Mouse (Mus musculus) MN1 (cell line): ENCODE data around the gene Padi1.

Experiments
- DNase-seq: peaks from one replicate; pipeline ENCODE4 v3.0.0-alpha.2; 2016; ENCODE audit warnings: low spot score

Padi1 gene

DNA sequence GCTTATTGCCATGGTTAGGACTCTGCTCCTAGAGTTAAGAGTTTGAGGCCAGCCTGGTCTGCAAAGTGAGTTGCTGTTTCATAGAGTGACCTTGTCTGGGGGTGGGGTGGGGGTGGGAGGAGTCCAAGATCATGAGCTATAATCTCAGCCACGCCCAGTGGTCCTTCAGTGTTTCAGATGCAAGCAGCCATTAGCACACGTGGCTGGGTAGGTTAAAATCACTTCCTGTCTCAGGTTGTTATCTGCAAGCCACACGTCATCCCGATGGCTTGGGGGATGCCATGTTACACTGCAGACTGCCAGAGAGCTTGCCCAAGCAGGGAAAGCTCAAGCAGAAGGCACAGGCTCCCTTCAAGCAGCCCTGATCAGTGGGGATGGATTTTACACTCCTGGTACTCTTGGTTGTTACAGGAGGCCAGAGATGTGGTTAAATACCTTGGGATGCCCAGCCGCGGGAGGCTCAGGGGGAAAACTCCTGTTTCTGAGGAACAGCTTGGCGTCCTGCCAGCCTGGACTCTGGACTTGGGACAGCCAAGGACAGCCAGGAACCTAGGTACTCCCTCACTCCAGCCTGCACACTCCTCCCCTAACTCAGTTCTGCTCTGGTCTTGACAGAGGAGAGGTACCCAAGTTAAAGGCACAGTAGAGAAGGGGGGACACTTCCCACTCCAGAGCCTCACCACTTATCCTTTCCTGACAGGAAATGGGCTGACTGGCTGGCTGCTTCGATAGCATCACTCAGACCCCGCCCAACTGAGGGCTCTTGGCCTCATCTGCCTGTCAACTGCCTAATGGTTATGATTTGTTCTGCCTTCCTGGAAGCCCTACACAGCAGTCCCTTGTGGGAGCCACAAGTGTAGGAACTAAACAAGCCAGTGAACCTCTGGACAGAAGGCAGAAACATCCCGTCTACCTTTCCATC is 29.3 kb downstream of the Padi1 start:
- DNase-seq = peak; percentile 74

DNA sequence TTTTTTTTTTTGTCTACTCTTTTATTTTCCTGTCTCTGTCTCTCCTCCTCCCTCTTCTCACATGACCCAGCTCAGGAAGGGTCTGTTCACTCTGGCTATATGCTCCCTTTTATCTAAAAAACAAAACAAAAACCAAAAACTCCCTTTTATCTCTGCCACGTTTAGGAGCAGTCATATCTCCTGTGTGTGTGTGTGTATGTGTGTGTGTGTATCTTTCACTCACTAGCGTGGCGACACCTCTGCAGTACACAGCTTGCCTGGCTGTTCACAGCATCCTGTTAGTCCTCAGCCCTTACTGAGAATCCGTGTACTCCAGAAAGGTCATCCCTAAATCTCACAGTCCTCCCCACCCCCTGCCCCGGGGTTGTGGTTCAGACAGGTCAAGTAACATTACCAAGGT is 30.1 kb downstream of the Padi1 start:
- DNase-seq = no peak

DNA sequence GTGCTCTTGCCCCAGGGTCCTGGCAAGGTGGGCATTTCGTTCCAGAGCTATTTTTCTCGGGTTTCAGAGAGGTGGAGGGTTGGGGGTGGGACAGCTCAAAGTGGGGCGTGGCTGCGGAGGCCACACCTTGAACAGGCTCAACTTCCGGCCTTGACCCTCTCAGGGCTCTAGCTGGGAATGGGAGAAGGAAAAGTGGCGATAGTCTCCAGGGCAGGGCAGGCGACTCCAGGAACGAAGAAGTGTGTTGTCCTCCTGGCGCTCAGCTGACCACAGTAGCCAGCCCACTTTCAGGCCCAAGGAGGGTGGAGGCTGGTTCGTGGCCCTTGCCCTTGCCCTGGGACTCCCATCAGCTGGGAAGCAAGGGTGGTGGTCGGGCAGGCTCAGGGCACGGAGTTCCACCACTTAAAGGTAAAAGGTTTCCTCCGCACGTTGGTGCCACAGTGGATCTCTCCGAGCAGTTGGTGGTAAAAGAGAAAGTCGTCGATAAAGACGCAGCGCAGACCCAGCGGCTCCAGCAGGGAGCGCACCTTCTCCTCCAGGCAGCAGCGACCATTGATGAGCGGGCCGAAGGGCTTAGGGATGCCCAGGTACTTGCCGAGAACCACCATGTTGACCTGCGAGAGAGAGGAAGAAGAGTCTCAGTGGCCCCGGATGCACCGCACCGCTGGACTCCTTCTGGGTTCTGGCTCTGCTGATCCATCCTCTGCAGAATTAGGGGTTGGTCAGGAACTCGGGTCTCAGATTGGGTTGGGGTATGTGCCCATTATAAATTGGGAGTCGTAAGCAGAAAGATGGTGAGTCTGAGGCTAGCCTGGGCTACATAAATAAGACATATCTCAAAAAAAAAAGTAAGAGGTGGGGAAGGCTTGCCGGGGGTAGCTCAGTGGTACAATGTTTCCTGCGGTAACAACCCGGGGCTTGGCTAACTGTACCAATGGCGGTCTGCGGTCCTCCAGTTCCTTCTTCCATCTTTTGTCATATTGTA is 31.0 kb downstream of the Padi1 start:
- no peak for DNase-seq

DNA sequence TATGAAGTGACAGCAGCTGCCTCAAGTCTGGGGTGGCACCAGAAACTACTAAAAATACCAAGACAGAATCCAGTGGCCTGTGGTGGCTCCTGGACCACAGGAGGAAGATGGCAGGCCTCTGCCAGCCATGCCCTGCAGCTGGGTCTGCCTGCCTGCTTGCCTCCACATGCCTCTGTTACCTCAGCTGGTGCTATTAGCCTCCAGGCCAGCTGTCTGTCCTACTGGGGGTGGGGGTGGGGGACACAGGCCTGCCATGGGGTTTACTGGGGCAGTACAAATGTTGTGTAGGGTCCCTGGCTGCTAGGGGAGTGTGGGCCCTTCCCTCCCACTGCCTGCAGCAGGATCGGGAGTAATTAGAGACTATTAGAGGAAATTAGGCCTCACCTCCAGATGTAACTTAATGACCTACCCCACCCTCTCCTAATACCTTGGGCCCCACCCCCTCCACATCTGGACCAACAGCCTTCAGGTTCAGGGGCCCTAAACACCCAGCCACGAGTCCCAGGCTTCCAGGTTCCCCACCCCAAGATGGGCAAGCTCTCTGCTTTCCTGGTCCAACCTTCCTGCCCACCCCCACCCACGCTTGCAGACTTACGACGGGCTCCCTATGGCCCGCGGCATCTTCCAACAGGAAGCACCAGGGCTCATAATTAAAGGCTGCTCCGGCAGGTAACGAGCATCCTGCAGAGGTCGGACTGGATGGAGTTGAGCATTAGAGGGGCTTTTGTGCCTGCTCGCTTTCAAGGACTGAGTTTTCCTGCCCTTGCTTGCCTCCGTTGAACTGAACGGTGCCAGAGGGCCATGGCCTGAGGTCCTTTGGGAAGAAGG is 32.0 kb downstream of the Padi1 start:
- DNase-seq = no peak

DNA sequence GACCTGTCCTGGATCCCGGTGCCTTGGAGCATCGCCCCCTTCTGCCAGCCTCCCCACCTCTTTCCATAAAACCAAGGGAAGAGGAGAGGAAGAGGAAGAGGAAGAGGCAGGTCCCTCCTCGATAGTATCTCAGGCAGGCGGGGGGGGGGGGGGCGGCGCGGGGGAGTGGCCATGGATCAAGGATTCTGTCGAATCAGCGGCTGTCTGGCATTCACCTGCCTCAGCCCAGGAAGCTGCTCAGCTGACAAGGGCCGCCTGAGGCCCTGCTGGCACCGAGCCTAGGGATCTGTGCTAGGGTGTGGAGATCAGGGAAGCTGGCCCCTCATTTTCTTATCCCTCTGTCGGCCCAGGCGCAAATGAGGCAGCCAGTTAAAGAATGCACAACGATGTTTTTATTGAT is 33.0 kb downstream of the Padi1 start:
- DNase-seq = peak; percentile 82

DNA sequence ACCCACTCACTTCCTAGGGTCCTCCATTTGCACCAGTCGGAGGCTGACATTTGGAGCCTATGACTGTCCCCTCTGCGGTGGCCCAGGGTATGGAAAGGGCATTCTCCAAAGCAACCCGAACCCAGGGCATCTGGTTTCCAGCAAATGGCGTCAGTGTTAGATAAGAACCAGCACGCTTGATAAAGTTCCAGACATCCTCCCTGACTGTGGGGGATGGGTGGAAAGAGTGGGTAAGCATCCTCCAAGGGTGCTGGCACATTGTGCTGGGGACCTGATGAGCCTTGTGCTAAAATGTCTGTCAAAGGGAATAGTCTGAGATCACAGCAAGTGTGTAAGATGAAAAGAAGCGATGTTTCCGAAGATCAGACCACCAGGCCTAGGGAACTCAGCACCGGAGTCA is 33.4 kb downstream of the Padi1 start:
- peak; percentile 70 for DNase-seq

DNA sequence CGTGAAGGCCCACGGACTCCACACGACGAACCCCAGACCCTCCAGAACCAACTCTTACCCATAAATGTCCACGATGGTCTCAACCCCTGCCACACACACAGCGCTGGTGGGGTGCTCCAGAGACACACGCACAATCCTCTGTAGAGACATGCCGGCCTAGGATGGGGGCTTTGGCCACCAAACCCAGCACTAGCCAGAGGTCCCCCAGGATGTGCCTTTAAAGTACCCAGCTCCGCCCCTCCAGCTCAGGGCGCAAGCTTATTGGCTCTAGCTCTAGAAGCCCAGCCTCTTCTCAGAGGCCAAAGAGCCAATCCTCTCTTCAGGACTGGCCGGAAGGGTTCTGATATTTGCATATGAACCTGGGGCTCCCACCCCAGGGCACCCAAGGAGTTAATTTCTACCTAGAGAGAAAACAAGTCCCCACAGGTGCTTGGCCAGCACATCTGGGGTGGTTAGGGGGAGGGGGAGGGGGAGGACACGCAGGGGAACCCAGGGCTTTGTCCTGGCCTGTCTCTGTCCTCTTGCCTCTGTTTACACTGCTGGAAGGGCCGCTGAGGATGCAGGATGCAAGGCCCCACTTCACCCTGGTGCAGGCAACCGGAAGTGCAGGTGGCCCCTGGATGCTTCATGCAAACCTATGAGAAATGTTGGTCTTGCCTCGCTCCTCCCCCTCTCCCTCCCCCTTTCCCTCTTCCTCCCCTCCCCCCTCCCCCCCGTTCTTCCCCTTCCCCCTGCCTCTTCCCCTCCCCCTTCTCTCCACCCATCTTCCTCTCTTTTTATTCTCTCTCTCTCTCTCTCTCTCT is 34.9 kb downstream of the Padi1 start, which contains the start of gene Padi3:
Gene Padi3 (minus strand): TSS at position 191 of the 803 bp plus-strand sequence.
- DNase-seq = no peak

DNA sequence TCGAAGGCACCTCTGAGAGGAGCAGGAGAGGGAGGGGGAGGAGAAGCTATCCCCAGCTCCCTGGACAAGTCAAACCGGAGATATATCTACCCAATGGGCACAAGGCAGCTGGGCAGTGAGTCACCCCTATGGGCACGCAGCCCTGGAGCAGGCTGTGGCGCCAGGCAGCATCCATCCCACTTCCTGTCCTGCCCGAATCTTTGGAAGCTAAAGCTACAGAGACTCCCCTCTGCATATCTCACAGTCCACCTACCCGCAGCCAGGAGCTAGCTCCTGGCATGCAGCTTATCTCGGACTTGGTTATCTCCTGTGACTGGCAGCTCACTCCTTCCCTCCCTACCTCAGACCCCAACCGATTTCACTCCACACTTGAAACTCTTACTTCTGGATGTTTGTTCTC is 36.5 kb downstream of the Padi1 start:
- DNase-seq = peak; percentile 60

DNA sequence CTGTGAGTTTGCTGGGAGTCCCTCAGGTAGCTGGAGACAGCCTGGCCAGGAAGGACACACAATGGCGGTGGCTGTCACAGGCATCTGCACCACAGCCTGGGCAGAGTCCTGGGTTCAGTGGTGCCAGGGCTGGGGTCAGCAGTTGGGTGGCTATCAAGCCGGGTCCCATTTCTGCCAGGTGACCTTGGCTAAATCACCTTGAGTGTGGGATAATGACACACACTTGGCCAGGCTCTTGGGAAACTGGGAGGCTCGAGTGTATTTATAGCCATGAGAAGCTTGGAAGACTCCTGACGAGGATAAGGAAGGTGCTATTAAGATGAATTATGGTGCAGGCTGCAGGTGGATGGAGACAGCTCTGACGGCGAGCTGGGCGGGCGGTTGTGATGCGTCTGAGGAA is 41.0 kb downstream of the Padi1 start:
- no peak for DNase-seq

DNA sequence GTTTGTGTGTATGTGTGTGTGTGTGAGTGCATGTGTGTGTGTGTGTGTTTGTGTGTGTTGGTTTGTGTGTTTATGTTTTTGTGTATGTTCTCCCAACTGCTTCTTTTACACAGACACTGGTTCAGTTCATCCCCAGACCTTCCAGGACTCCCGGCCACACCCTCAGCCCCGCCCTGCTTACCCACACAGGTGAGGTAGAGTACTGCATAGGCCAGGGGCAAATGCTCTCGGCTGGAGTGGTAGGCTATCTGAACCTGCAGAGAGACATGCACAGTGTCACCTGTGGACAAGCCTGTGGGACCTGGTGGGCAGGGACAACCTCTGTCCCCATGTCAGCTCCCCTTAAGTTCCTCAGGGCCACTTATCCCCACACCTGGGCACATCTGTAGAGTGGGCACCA is 44.2 kb downstream of the Padi1 start:
- DNase-seq = no peak

DNA sequence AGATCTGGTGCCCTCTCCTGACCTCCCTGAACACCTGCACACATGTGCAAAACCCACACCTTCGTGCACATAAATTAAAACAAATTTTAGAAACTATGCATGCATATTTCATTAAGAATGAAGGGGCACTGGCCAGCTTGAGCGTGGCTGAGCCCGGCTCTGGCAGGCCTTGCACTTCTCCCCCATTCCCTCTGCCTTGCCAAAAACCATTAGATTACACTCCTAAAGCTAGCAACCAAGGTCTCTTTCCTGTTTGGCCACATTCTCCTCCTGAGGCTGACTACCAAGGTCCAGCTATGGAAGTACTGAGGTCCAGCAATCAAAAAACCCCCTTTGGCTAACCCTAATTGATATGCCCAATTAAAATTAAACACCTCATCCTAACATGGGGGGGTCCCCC is 48.8 kb downstream of the Padi1 start:
- DNase-seq = no peak

DNA sequence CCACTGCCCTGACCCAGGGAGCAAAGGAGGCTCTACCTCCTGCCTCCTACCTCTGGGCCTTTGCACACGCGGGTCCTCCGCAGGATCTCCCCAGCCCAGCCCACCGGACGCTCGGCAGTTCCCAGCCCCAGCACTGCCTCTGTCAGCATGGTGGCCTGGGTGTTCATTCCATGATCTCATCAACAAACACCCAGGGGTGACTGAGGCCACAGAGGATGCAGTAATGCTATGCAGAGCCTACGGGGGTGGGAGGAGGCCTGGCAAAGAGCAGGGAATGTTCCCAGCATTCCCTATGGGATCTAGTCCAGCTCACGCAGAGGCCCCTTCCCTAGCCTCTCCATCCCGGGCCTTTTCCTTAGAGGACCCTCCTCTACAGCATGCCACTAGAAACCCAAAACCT is 50.9 kb downstream of the Padi1 start:
- no peak for DNase-seq

DNA sequence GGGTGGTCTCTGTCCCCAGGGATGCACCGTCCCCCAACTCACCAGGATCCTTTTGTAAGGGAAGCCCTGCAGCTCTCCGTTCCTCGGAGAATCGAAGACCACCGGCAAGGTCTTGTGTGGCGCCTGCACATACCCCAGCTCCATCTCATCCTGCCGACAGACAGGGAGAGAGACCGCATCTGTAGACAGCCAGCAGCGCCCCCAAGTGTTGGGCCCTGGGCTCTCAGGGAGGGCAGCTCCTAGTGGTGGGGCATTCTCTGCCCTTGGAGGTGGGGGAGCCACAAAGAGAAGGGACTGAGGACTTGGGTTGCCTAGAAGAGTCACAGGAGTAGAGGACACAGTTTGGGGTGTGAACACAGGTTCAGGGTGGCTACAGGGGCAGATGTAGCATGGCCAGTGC is 51.8 kb downstream of the Padi1 start:
- DNase-seq = no peak

DNA sequence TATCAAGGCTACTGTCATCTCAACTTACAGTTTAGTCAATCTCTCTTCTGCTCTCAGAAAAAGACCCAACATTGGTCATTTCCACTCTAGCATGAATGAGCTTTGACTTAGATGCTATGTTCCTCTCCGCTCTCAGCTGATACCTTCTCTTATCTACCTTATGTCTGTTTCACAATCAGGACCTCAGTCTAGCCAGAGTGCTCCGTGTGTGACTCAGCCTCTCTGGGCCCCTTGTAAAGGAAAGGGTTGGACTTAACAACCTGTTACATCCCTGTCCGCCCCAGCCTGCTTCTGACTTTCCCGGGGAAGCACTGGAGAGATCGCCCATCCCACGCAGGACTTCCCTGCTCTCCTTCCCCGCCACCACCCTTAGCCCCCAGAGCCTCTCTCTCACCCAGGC is 53.0 kb downstream of the Padi1 start:
- DNase-seq = no peak

DNA sequence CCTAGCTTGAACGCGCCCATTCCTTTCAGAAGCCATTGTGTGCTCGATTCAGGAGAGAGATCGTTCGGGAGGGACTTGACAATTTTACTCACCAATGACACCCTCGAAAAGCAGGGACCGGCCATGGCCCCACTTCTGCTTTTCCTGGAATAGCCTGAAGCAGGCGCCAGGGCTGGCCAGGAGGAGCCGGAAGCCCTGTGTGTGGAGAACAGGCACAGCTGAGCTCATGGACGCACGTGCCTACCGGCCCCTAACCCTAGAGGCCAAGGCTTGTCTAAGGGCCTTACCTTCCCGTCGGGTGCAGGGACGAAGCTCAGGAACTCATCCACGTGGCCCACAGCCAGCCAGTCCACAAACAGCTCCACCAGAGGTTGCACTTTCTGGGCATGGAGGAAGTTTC is 54.5 kb downstream of the Padi1 start:
- no peak for DNase-seq

DNA sequence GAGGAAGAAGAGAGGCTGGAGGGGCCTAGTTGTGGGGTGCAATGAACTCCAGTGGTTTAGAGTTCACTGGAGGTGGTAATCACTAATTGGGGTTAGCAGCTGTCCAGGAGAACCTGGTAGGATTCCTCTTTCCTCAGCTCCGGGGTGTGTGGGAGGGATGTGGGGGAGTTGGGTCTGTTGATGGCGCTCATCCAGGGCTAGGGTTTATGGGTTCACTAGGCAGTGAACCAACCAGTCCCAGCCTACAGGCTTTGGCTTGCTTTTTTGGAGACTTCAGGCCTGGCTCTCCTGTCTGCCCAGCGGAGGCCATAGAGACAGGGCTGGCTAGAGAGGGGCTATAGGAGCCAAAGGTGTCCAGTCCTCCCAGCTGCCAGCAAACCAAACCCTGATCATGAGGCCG is 55.6 kb downstream of the Padi1 start:
- DNase-seq = no peak

DNA sequence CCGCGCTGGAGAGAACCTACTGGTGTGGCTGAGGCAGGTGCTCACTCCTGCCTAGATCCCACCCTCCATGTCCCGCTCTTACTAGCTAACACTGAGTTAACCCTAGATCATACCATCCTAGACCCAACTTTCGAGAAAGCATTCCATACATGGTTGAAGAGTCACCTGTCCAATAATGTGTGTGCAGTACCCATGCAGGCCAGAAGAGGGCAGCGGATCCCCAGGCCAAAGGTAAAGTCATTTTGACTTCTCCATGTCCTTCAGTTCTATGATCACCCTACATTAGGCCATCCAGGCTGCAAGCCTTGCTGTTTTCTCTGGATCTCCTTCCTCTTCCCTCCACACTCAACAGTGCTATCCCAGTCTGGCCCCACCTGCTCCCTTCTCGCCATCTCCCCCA is 56.6 kb downstream of the Padi1 start:
- DNase-seq = peak; percentile 48

DNA sequence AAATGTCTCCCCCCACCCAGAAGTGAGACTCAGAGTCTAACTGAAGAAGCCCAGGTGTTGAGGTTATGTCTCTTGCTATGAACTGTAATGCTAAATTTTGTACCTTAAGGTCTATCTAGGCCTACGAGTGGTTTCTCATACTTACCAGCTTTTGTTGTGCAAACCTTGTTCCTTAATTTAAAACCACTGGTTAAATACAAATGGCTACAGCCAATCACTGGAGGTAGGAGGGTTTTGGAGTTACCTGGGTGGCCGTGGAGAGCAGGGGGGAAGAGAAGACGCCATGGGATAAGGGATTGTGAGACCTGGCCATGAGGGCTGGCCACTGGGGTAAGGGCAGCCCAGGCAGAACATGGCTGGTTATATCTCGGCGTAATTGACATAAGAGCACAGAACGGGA is 57.3 kb downstream of the Padi1 start:
- no peak for DNase-seq

DNA sequence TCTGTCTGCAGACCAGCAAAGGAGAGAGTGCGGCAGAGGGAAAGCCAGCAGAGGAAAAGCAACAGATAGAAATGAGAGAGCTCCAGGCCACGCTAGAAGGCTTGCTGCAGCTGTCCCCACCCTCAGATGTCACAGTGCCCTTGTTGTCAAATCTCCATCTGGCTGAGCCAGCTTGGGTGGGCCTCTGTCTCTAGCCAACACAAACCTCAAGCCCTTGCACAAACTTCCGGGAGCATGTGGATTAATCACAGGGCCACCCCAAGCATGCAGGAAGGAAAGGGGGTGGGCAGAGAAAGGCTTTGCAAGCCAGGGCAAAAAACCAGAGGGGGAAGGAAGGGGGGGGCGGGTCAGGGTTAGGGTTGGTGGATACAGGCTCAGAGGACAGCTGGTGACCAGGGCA is 58.2 kb downstream of the Padi1 start:
- no peak for DNase-seq

DNA sequence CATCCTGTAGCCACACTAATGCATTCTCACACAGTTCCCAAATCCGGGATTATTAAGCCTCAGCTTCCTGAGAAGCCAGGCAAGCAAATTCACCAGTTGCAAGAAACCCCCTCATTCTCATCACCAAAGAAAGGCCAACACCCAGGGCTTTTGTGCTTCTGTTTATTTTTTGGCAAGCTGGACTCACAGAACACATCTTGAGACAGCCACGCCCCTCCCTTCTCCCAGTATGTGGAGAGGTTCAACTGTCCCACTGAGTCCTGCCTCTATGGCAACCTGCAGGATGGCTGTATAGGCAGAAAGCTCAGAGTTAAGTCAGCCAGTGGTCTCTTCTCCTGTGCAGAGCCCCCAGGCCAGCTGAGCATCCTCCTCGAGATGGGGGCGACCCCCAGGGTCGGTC is 60.4 kb downstream of the Padi1 start:
- no peak for DNase-seq

DNA sequence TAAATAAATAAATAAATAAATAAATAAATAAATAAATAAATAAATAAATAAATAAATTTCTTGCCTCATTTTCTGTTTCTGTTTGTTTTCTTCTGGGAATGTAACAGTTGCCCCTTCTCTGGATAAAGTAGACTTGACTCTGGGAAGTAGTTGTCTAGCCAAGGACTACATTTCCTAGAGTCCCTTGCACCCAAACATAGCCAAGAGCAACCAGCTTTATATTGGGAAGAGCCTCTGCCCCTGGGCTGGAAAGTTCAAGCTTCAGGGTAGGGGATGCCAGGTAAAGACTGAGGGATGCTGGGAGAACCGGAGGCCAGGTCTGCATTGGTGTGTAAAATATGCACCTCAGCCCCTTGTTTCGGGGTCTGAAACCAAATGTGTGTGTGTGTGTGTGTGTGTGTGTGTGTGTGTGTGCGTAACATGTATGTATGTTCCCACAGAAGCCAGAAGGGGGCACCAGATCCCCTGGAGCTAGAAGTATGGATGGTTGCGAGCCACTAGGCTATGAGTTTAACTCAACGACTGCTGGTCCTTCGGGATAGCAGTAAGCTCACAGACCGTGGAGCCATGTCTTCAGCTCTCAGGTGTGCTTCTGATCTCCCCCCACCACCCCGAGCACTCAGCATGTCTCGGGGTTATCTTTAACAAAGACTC is 61.2 kb downstream of the Padi1 start:
- no peak for DNase-seq
